Mouse (Mus musculus) liver, embryonic 14.5 days (tissue): ENCODE results near the gene Flt3l.

ENCODE experiments used
- CTCF ChIP-seq: IDR thresholded peaks from 2 replicates; pipeline ENCODE4 v1.5.1; 2016; ENCODE audit warnings: antibody characterized with exemption, low read depth, control low read depth
- EP300 ChIP-seq: IDR thresholded peaks from 2 replicates; pipeline ENCODE4 v1.6.1; 2016; ENCODE audit warnings: antibody characterized with exemption, low read depth

DNA sequence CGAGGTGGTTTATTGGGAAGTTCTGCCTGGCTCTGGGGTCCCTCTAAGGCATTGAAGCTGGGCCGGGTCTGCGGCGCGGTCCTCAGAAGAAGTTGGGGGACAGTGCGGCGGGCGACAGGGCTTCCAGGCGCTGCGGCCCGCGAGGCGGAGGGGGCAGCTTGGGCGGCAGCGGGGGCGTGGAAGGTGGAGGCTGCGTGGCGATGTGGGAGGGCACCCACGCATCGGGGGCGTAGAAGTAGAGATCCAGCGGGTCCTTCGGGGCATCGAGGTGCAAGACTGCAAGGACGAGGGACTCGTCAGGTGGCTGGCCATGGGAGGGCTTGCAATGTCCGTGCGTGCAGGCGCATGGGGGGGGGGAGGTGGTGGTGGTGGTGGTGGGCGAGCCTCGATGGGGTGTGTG, 40.1 kb upstream of the Flt3l start:
- TF ChIP-seq CTCF (no peak), EP300 (no peak)
